Mouse (Mus musculus): ENCODE data around the gene Enoph1.

Gene Enoph1

DNA sequence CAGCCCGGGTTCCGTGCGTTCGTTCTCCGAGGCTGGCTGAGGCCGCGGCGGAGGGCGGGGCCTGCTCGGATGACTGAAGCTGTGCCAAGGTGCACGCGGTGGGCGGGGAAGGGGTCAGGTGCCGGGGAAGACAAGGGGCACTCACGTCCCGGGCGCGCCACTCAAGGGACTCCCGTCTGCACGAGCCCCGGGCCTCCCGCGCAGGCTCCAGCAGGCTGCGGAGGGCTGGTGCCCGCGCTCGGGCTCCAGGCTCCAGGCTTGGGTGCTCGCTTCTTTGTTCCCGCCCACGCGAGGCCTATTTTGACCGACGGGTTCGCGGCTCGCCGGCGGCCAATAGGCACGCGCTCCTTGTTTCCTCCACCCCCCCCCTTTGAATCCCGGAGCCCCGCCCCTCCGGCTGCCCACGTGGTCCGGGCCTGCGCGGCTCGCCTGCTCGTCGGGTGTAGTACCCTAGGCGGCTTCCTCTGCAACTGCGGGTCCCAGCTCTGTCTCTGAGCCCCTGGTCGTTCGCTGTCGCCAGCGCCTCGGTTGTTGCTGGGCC is at the start of gene Enoph1, which contains the start of gene Hnrnpdl:
TSS of gene Enoph1 (plus strand) at position 384 of the 541 bp plus-strand sequence.
TSS of gene Hnrnpdl (minus strand) at position 63 of the 541 bp plus-strand sequence.
- peak; percentile 87 for DNase-seq (ENCODE audit: low read depth)

DNA sequence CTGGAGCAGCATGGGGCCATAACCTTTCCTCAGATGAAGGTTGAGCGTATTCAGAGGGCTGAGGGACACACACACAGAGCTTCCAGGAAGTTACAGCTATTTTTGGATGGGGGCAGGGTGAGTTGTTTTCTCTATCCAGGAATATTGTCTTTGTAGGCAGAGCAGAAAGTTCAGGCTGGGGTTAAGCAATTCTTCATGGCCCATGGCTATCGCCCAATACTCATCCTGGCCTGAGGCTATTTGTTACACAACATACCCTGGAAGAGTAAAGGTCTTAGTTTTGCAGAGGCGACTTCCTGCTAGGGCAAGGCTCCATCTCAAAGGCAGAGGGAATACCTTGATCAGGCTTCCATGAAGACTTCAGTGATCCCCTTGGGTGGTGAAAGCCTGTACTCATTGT is 45.6 kb upstream of the Enoph1 start:
- no peak for DNase-seq (ENCODE audit: low read depth)

DNA sequence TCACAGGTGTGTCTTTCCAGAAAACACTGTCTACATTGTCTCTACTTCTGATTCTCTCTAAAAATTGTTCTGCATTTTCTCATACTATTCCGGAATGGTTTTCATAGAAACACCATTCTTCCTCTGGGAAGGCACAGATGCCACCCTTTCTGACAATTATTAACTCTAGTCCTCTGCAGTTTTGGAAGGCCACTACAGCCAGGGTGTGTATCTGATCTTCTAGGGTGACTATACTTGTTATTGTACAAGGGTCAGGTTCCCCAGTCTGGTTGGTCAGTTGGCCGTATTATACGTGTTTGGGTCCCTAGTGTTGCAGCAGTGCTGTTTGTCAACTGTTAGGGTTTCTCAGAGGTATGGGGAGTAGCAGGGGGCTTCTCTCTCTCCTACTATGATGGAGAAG is 45.1 kb upstream of the Enoph1 start:
- DNase-seq (ENCODE audit: low read depth) = no peak

DNA sequence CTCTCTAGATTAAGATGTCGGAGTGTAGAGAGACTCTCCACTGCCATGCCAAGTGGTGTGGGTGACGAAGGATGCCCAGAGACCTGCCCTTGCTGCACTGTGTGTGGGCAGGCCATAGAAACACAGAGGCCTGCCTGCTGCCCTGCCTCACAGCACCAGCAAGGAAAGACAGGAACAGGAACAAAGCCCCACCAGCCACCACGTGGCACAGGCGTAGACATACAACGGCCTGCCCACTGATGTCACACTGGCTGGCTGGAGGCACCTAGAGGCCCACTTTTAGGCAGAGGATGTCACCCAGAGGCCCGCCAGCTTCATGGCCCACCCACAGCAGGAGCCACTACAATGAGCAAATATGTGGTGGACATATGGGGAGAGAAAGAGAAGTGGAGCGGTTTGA is 39.7 kb upstream of the Enoph1 start:
- DNase-seq (ENCODE audit: low read depth) = no peak

DNA sequence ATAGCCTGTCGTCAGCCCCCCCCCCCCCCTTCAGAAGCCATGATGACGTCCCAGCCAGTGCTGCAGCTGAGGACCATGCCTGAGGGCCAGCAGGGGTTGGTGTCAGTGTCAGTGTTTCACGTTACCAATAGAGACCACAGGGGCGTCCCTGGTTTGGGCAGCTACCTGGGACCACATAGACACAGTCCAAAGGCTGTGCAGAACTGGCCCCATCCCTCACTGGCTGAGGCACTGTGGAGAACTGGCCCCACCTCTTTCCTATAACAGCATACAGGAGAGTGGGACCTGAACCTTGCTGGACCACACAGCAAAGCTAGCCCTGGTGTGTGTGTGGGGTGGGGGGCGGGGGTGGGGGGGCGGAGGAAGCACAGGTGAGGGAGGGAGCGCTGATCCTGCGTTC is 39.3 kb upstream of the Enoph1 start:
- no peak for DNase-seq (ENCODE audit: low read depth)

DNA sequence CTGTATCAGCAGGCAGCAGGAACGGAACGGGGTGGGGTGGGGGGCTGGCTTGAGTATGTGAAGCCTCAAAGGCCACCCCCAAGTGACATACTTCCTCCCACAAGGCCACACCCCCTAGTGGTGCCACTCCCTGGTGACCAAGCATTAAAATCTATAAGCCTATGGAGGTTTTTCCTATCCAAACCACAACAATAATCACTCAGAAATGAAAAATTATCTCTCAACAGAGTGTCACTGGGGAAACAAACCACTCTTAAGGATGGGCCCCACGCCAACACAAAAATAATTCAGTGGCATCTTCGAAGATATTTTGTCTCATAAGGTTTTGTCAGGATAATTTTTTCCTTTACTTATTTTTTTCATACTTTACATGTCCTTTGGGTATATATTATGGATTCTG is 35.9 kb upstream of the Enoph1 start:
- no peak for DNase-seq (ENCODE audit: low read depth)

DNA sequence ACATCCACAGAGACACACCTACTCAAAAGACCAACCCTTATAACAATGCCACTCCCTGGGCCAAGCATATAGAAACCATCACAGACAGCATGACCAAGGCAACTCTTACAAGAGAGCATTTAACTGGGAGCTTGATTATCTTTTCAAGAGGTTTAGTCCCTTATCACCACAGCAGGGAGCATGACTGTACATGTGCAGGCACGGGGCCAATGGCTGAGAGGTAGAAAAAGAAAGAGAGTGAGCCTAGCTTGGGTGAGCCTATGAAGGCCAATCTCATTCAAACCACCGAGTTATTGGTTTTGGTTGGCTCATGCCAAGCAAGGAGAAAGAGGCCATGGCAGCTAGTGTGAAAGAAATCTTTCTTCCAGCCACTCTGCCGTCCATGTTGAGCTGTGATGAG is 34.4 kb upstream of the Enoph1 start:
- no peak for DNase-seq (ENCODE audit: low read depth)

DNA sequence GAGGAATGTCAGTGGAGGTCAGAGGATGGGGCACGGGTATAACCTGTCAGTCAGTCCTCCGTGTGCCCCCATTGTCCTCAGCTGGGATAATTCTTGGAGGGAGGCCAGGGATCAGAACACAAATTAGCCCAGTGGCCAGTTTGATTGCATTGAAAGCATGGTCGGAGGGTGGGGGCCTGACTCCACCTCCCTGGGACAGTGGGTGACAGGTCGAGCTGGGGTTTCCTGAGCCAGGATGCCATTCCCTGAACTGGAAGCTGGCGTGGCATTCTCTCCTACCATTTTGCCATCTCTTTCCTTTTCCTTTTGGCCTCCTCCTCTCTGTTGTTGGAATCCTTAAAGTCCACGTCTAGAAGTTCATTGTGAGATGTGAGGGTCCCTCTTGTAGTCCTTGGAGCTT is 33.9 kb upstream of the Enoph1 start:
- no peak for DNase-seq (ENCODE audit: low read depth)

DNA sequence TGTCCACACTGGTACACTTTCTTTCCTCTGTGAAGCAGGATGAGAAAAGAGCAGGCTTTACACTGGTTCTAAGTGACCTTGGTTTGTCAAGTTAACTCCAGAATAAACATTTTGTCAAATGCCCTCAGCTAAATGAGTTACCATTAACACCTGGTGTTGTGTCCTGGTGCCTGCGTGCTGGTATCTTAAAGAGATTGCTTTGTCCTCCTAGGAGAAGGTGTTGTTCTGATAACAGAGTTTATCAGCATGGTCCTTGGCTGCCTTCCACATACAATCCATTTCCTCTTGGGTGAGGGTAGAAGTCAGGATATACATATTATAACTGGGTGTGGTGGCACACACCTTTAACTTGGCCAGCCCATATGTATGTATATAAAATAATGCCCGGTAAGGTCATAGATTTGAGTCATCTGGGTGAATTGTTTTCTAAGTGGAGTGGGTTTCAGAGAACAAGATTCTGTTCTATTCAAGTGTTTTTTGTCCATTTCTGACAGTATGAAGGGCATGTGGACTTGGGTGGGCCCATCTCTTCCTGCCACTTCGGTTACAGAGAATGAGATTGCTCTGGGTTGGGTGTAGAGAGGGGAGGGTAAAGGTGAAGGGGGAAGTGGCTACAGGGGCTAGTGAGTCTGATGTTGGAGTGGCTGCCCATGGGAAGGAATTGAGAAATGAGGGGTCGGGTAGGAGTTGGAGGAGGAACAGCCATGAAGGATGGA is 33.3 kb upstream of the Enoph1 start:
- DNase-seq (ENCODE audit: low read depth) = no peak

DNA sequence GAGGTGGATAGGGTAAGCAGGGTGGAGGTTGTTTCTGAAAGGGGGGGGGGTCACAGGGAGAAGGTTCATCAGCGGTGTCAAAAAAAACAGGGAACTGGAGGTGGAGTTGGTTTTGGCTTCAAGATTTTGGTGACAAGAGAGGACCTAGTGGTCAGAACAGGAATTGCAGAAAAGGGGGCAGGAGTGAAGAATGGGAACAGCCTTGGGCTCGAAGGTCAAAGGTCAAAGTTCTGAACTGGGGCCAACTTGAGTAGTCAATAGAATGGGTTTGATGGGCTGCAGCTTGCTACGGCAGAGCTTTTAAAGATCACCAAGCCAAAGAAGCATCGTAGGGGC is 32.8 kb upstream of the Enoph1 start:
- DNase-seq (ENCODE audit: low read depth) = no peak

DNA sequence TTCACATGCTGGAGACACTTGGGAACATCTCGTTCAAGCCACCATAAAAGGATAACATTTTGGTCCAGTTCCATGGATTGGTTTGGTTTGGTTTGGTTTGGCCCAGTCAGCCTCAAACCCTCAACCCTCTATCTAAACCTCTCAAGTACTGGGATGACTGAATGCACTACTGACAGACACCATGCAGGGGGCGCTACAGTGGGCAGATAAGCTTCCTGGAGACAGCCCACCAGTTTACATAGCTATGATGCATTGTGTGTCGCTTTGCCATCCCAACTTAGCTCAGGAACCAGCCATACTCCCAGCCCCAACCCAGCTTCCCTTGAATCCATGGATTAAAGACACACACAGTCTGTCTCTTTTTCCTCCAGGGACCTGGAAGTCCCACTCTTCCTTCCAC is 31.3 kb upstream of the Enoph1 start:
- no peak for DNase-seq (ENCODE audit: low read depth)

DNA sequence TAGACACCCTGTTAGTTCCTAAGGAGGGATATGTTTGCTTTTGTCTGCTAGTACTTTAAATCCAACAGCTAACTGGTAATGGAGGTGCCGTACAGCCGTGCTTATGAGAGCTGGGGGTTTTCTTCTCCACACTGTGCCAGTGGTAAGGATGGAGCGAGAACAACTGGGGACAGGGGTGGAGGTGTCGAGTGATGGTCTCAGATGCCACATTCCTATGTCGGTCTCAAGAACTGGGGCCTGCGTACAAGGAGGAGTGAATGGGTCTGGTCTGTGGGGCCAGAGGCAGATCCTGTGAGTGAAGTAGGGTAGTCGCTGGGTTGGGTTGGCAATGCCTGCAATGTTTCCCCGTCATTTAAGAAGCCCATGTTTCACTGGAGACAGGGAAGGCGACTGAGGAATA is 27.2 kb upstream of the Enoph1 start:
- DNase-seq (ENCODE audit: low read depth) = no peak

DNA sequence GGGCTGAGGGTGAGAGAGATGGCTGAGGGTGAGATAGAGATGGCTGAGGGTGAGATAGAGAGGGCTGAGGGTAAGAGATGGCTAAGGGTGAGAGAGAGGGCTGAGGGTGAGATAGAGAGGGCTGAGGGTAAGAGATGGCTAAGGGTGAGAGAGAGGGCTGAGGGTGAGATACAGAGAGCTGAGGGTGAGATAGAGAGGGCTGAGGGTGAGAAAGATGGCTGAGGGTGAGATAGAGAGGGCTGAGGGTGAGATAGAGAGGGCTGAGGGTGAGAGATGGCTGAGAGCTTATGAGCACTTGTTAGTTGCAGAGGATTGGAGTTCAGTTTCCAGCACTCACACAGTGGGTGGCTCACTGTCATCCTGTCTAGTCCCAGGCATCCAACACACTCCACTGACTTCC is 19.7 kb upstream of the Enoph1 start:
- DNase-seq (ENCODE audit: low read depth) = no peak

DNA sequence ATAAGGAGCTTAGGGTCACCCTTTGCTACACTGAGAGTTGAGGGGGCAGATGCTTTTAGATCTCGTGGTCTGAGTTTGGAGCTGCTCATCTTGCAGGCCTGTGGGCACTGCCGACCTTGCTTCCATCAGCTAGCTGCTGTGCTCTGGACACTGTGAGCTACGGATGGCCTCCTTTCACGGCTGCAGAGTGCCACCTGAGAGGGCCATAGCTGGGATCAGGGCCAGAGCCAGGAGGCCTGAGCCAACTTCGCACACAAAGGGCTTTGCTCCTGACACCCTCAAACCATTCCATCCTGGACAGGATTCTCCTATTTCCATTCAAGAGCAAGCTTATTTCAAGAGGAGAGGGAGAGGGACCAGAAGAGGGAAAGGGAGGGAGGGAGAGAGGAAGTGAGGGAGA is 15.4 kb upstream of the Enoph1 start:
- DNase-seq (ENCODE audit: low read depth) = no peak

DNA sequence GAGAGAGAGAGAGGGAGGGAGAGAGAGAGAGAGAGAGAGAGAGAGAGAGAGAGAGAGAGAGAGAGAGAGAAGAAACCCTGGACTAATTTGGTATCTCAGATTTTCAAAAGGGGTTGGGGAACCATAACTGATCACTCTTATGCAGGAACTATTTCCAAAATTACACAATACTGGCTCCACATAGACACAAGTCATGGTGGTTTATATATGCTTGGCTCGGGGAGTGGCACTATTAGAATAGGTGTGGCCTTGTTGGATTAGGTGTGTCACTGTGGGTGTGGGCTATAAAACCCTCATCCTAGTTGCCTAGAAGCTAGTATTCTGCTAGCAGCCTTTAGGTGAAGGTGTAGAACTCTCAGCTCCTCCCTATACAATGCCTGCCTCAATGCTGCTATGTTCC is 14.9 kb upstream of the Enoph1 start:
- no peak for DNase-seq (ENCODE audit: low read depth)

DNA sequence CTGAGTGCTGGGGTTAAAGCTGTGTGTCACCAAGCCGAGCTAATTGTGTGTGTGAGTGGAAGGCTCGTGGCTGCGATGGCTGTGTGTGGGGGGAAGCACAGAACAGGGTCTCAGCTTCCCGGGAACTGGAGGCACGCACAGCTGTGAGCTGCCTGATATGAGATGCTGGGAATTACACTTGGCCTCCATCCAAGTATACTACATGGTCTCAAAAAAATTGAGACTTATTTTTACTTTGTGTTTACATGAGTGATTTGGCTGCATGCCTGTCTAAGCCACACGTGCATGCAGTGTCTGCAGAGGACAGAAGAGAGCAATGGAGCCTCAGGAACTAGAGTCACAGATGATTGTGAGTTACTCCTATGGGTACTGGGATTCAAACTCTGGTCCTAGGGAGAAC is 9.7 kb upstream of the Enoph1 start:
- no peak for DNase-seq (ENCODE audit: low read depth)

DNA sequence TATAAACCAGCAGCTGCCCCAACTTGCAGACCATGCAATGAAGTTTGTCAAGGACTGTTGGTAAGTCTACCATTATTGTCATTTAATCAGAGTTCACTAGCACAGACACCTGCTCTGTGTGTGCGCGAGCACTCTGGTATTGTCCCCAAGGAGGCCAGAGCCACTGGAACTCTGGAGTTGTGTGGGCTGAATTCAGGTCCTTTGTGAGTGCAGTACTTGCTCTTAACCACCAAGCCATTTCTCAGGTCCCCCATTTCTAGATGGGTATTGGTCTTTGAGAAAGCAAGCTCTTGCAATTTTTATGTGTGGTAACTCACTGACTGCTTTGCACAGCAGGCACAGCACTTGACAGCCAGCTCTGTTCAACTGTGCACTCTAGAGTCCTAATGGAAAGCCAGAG is 7.7 kb upstream of the Enoph1 start:
- no peak for DNase-seq (ENCODE audit: low read depth)

DNA sequence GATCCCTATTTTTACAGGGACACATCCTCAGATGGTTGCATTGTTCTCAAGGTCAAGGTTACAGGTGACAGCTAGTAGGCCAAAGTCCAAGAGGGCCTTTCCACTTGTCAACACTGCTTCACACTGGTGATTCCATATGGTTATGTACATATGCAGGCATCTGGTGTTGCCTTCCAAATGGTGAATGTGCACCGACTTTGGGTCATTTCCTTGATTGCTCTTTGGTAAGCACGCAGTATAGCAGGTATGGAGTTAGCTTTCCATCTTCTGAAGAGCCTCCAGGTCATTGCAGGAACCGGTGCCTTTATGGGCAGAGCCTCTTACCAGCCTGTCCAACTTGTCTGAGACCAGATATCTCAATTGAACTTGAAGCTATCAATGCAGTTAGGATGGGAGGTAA is 7.1 kb upstream of the Enoph1 start:
- DNase-seq (ENCODE audit: low read depth) = no peak

DNA sequence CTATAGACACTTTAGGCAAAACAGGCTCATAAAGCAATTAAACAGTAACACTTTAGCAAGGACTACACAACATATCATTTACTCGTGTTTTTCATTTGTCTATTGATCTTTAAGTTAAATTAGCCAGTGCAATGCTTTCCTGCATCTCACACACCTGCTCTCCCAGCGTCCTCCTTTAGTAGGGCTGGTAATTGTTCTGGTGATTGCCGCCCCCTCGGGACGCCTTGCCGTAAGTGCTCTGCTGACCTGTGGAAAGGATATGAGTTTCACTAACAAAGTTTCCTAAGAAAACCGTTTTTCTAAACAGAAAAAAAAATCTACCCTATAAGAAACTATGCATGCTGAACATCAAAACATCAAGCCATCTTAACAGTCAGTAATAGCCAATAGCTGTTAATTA is 3.8 kb upstream of the Enoph1 start:
- no peak for DNase-seq (ENCODE audit: low read depth)

DNA sequence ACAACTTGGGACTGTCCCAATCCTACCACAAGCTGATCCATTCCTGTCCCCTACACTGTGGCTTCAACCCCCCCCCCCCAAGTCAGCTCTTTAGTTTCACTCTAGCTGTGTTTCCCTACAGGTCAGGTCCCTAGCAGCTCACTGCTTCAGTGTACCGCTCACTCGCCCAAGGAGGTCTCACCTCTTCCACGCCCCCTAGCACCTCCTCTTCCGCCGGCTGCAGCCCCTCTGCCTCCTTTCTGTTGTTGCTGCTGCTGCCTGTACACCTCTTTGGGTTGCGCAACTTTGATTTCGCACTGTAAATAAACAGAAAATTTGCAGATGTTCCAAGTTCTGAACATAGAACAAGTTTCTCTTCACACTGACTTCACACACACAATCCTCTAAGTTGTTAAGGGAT is 3.1 kb upstream of the Enoph1 start:
- DNase-seq (ENCODE audit: low read depth) = no peak

DNA sequence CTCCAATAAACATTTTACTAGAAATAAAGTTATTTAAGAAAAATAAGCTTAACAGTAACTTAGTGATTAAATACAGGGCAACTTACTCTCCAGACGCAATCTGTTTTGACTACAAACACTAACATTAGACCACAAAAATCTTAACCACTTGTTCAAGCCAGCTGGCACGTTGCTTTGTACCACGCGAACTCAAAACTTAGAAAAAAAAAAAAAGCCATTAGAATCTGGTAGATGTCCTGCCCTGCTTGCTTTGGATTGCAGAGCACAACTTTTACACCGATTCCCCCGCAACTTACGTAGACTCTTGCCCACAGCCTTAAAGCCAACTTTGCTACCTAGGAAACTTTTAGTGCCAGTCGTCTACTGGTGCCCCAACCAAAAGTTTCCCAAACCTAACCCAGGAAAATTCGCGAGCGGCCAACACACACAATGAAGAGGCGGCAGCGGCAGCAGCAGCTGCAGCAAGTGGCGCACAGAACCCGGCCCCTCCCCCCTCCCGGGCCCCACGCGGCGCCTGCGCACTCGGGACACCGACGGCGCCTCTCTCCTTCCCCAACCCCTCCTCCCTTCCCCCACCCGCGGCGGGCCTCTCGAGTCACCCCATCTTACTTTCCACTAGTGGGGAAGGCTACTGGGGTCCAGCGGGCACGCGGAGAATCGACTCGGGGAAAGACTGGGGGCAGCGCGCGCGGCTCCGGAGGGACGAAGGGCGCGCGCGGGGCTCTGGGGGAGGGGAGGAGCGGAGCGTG is 1.6 kb upstream of the Enoph1 start:
- DNase-seq (ENCODE audit: low read depth) = peak; percentile 69

DNA sequence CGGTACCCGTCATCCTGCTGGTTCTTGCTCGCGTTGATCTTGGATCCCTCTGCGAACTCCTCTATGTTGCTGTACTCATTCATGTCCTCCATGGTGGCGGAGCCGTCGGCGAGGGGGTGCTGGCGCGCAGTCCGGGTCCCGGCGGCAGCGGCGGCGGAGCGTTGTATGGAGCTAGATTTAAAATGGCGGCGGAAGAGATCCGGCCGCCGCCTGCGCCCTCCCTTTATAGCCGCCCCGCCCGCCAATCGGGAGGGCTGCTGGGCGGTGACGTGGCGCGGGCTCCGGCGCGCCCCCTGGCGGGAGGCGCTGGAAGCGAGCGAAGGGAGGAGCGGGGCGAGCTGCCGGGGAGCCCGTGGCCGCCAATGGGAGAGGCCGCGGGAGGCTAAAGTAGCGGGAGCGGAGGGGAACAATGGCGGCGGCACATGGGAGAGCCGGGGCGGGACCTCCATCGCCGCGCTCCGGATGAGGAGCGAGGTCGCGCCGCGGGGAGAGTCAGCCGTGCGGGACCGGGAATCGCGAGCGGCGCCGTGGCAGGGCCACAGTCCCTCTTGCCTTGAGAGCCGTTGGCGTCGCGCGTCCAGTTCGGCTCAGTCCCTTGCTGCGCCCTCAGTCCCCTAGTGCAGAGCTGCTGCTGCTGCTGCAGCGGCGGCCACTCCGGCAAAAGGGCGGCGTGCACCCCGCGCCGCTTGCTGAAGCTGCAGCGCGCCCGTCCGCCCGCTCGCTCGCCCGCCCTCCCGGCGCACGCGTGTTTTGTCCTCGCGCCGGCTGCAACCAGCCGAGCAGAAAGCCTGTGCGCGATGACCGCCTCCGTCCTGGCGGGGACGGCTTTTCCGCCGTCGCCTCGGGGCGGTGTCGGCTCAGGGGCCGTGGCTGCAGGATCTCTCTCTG is 827 bp upstream of the Enoph1 start:
- DNase-seq (ENCODE audit: low read depth) = peak; percentile 81
